Comparison of ENCODE assay signal across 24 mouse cellular contexts in genomic region chr2:27547326-27547725, GRCm38 (mm10). TPM values are rescaled to one million over a fixed set of nuclear protein-coding genes. Genes with fewer than 3 reads are reported as not detected.
DNase-seq lines count a peak whose midpoint lies in the region; ATAC-seq lines count a peak whose summit lies in the region.
"Had no signal": no experiment of that assay in that cellular context is flagged by ENCODE, and none has a peak within 500 bp of the region (broad histone marks: within the 10 kb centered on the region; RNA-seq: fewer than 3 reads in every experiment).

No protein-coding gene starts in this region.

- peaks cover 30% of the 10 kb centered on the region for H3K36me3 ChIP-seq in megakaryocyte, embryonic 14.5 days (replicated peaks; ENCODE audit: low read length)
- H3K36me3 ChIP-seq: embryonic facial prominence, embryonic 13.5 days; embryonic facial prominence, embryonic 15.5 days; forebrain, embryonic 12.5 days had no signal

- H3K9me3 ChIP-seq in megakaryocyte, embryonic 14.5 days = peaks cover 15% of the 10 kb centered on the region
- H3K9me3 ChIP-seq: embryonic facial prominence, embryonic 13.5 days; embryonic facial prominence, embryonic 15.5 days; forebrain, embryonic 12.5 days had no signal

- H3K27me3 ChIP-seq in megakaryocyte, embryonic 14.5 days (replicated peaks) = no peaks in the 10 kb centered on the region
- H3K27me3 ChIP-seq: embryonic facial prominence, embryonic 13.5 days; embryonic facial prominence, embryonic 15.5 days; forebrain, embryonic 12.5 days had no signal

- H3K4me1 ChIP-seq in megakaryocyte, embryonic 14.5 days = peaks cover 18% of the 10 kb centered on the region
- H3K4me1 ChIP-seq: embryonic facial prominence, embryonic 13.5 days; forebrain, embryonic 10.5 days; forebrain, embryonic 12.5 days had no signal

- DNase-seq in lung, postnatal 14 days = no peak
- no peak for DNase-seq in kidney, postnatal 25 days
- DNase-seq: adrenal gland, adult 2 months; adrenal gland, postnatal 10 days; adrenal gland, postnatal 25 days; B cell, adult 2 months; cerebellum, adult 11 months; cerebellum, adult 18-20 months; cerebellum, adult 8-10 months; cerebellum, adult 9-11 months; cerebellum, postnatal 14 days; cerebellum, postnatal 36 days; embryo, embryonic 11 days had no signal

- ATAC-seq in granulocyte monocyte progenitor cell, adult 5-6 weeks (replicated peaks; ENCODE audit: poor library complexity, severe bottlenecking) = 0 out of 2 replicates have a peak, but pooled peaks have one; percentile 14
- peak; percentile 33; the same call in 1 of the 2 replicates for ATAC-seq in neutrophil, adult 5-6 weeks (ENCODE audit: extremely low read depth, insufficient number of reproducible peaks, low FRiP score, poor library complexity, severe bottlenecking)
- no peak for ATAC-seq in CD4-positive, CD25-positive, alpha-beta regulatory T cell, adult 4 months
- ATAC-seq: forebrain, embryonic 14.5 days; forebrain, embryonic 16.5 days had no signal

- H3K4me3 ChIP-seq in megakaryocyte, embryonic 14.5 days (replicated peaks) = peak overlapping the region; percentile 28
- H3K4me3 ChIP-seq: embryonic facial prominence, embryonic 13.5 days; embryonic facial prominence, embryonic 15.5 days; erythroblast, embryonic 14.5 days; forebrain, embryonic 10.5 days; forebrain, embryonic 12.5 days had no signal

RNA-seq across cellular contexts. Expression of gene Wdr5, which starts 32.4 kb away (rescaled TPM):
- 61.9 and 77.1 TPM in 2 replicates for total RNA-seq in granulocyte monocyte progenitor cell, adult 5-6 weeks (2014; fragmentation: Nextera tagmentation)
- total RNA-seq in granulocyte monocyte progenitor cell, adult 5-6 weeks (2017) = 76.8 and 88.0 TPM in 2 replicates
- polyA plus RNA-seq in megakaryocyte, embryonic 14.5 days (2012; ENCODE audit: insufficient read depth, low replicate concordance) = 6.3 and 27.6 TPM in 2 replicates
- total RNA-seq in neutrophil, adult 5-6 weeks (2017) = 32.3 and 36.8 TPM in 2 replicates
- 10 to 100 TPM; 15.6 to 17.1 TPM for polyA plus RNA-seq in CD4-positive, CD25-positive, alpha-beta regulatory T cell, adult 4 months (2017; shearing (Covaris generic))

RNA-seq across cellular contexts. Expression of gene Brd3, which starts 39.9 kb away (rescaled TPM):
- 35.9 and 65.0 TPM in 2 replicates for total RNA-seq in granulocyte monocyte progenitor cell, adult 5-6 weeks (2014; fragmentation: Nextera tagmentation)
- total RNA-seq in granulocyte monocyte progenitor cell, adult 5-6 weeks (2017) = 25.6 and 26.3 TPM in 2 replicates
- polyA plus RNA-seq in megakaryocyte, embryonic 14.5 days (2012; ENCODE audit: insufficient read depth, low replicate concordance) = 58.4 and 65.2 TPM in 2 replicates
- total RNA-seq in neutrophil, adult 5-6 weeks (2017) = 29.4 and 31.4 TPM in 2 replicates
- 10 to 100 TPM; 33.5 to 34.3 TPM for polyA plus RNA-seq in CD4-positive, CD25-positive, alpha-beta regulatory T cell, adult 4 months (2017; shearing (Covaris generic))
